Mouse (Mus musculus) thymus, postnatal 14 days (tissue): ENCODE measurements around the gene Hhat.

Experiments used
- DNase-seq: peaks from one replicate; pipeline ENCODE4 v3.0.0; 2021

The Hhat gene

GRCm38 (mm10) chr1:192543686-192544085 lies 227.3 kb downstream of the Hhat start:
- no peak for DNase-seq

- no peak for DNase-seq
Observed at GRCm38 (mm10) chr1:192542093-192542492, 228.9 kb downstream of the Hhat start.

GRCm38 (mm10) chr1:192537169-192537568 lies 233.9 kb downstream of the Hhat start:
- DNase-seq = no peak

- no peak for DNase-seq
Observed at GRCm38 (mm10) chr1:192536440-192536839, 234.6 kb downstream of the Hhat start.

GRCm38 (mm10) chr1:192533016-192533415 lies 238.0 kb downstream of the Hhat start:
- no peak for DNase-seq

GRCm38 (mm10) chr1:192532212-192532611 lies 238.8 kb downstream of the Hhat start:
- no peak for DNase-seq

GRCm38 (mm10) chr1:192531490-192532146 lies 239.4 kb downstream of the Hhat start:
- no peak for DNase-seq

GRCm38 (mm10) chr1:192525711-192526350 lies 245.2 kb downstream of the Hhat start:
- no peak for DNase-seq

- no peak for DNase-seq
Observed at GRCm38 (mm10) chr1:192522376-192523178, 248.4 kb downstream of the Hhat start.

GRCm38 (mm10) chr1:192520836-192521435 lies 250.1 kb downstream of the Hhat start:
- DNase-seq = no peak

GRCm38 (mm10) chr1:192519713-192520112 lies 251.3 kb downstream of the Hhat start:
- no peak for DNase-seq

GRCm38 (mm10) chr1:192515373-192515772 lies 255.7 kb downstream of the Hhat start:
- DNase-seq = no peak

GRCm38 (mm10) chr1:192512821-192513220 lies 258.2 kb downstream of the Hhat start:
- DNase-seq = no peak

- DNase-seq = no peak
Observed at GRCm38 (mm10) chr1:192503651-192504050, 267.4 kb downstream of the Hhat start.

- no peak for DNase-seq
Observed at GRCm38 (mm10) chr1:192502835-192503234, 268.2 kb downstream of the Hhat start.

GRCm38 (mm10) chr1:192502016-192502415 lies 269.0 kb downstream of the Hhat start:
- DNase-seq = no peak

GRCm38 (mm10) chr1:192497505-192497904 lies 273.5 kb downstream of the Hhat start:
- no peak for DNase-seq

- DNase-seq = no peak
Observed at GRCm38 (mm10) chr1:192489908-192490825, 280.9 kb downstream of the Hhat start.

- DNase-seq = no peak
Observed at GRCm38 (mm10) chr1:192487571-192487970, 283.5 kb downstream of the Hhat start.

- no peak for DNase-seq
Observed at GRCm38 (mm10) chr1:192485030-192485429, 286.0 kb downstream of the Hhat start.

- DNase-seq = no peak
Observed at GRCm38 (mm10) chr1:192481446-192481845, 289.6 kb downstream of the Hhat start.

GRCm38 (mm10) chr1:192480072-192480784 lies 290.8 kb downstream of the Hhat start:
- DNase-seq = no peak
